Mouse (Mus musculus) erythroblast, embryonic 14.5 days (primary cell): Measurements from ENCODE around the gene Erc1.

Source experiments
- GATA1 ChIP-seq: IDR thresholded peaks from 2 replicates; pipeline ENCODE4 v1.6.1; 2012; ENCODE audit warnings: low read length, inconsistent platforms, mixed read lengths
- TAL1 ChIP-seq: IDR thresholded peaks from 3 replicates; pipeline ENCODE4 v1.6.1; 2012; ENCODE audit warnings: low read length, inconsistent platforms, mixed read lengths

- TF ChIP-seq TAL1 = no peak
- TF ChIP-seq GATA1 = no peak
Measured at GRCm38 (mm10) chr6:119855471-119855870, 7.5 kb upstream of the Erc1 start.
